Mouse (Mus musculus) large intestine, adult 2 months (tissue): ENCODE results near the gene Endou. TPM values are rescaled to one million over a fixed set of nuclear protein-coding genes. Genes with fewer than 3 reads are reported as not detected.

Source experiments
- DNase-seq: peaks from one replicate; pipeline ENCODE4 v3.0.0-alpha.2; 2012; ENCODE audit warnings: low read depth, low spot score
- WGBS: fragments of 180-500 bp; shearing (Covaris S2); methylation state at CpG from one replicate; pipeline ENCODE4 v1.1.7; 2018; 5-methylcytosine and 5-hydroxymethylcytosine counted together
- polyA plus RNA-seq: library from polyadenylated mRNA; depleted of rRNA; stranded (reverse); fragments of >200 nt; gene quantifications from 2 replicates; pipeline ENCODE4 v1.2.3, GENCODE M21; 2012

The Endou gene
- polyA plus RNA-seq, 1 experiment: 0.66 TPM

GRCm38 (mm10) chr15:97760006-97760405 is 28.9 kb upstream of the Endou start:
- whole genome bisulfite sequencing: 75% methylated on average over 9 of the region's 9 CpGs
- DNase-seq: no peak

- no peak for DNase-seq
- 66% methylated on average over 8 of the region's 8 CpGs for WGBS
These were observed 24.2 kb upstream of the Endou start for GRCm38 (mm10) chr15:97755361-97755760.

DNA sequence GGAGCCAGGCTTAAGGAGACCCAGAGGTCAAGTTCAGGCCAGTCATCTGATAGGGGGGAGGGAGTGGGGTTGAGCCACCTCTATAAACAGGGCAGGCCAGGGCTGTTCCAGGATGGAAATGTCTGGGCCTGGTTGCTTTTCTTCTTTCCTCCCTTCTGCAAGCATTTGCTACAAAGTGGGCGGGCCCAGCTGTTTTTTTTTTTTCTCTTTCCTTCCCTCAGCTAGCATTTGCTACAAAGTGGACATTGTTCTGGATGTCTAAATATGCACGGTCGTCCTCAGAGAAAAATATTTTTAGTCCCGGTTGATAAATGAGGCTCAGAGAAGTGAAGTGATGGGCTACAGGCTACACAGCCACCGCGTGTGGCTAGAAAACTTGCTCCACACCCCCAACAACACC is 23.3 kb upstream of the Endou start:
- WGBS: 39% methylated on average over 6 of the region's 6 CpGs
- DNase-seq: no peak

DNA sequence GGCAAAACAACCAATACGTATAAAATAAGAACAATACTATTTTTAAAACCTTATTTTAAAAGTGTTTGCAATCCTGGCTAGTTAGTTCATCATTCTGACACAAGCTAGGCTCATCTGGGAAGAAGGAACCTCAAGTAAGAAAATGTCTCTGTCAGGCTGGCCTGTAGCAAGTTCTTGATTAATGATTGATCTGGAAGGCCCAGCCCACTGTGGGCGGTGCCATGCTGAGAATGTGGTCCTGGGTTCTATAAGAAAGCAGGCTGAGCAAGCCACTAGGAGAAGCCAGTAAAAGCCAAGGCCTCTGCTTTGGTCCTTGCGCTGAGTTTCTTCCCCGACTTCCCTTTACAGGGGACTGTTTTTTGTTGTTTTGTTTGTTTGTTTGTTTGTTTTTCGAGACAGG is 21.4 kb upstream of the Endou start:
- DNase-seq: no peak

DNA sequence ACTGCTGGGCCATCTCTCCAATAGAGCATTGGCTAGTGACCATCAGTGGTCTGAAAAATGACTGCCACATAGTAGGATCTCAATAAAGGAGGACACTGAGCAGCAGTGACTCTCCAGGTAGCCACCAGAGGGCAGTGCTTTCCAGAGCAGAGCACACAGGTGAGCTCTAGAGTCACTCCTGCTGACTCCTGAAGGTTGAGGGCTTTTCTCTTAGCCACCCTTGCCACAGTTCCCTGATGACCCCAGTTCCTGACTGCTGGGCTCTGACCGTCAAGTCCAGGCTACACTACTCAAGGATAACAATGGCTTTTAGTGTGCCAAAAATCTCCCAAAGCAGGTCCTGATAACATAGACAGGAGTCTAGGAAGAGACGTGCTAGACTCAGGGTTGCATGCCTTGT is 20.5 kb upstream of the Endou start:
- DNase-seq: no peak
- WGBS: 79% methylated on average over 2 of the region's 2 CpGs

More for the DNA sequence above, 21.4 kb upstream of the Endou start:
- WGBS: 83% methylated on average over 5 of the region's 5 CpGs

DNA sequence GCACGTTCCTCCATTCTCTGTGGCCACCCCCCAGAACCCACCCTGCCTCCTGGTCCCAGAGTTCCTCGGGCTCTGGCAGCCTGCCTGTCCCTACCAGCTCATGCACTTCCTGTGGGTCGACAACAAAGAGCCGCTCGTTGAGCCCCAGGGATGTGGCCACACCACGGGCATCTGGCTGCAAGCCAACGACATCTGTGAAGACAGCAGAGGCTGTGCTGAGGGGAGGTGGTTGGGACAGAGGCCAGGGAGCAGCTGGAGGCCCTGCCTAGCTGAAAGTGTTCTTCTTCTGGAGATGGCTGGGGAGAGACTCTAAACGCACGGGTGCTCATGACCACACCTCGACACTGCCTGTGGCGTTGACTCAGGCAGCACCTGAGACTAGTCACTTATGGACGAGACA is 19.6 kb upstream of the Endou start:
- 8% methylated on average over 12 of the region's 12 CpGs for WGBS
- DNase-seq: peak; percentile 29

DNA sequence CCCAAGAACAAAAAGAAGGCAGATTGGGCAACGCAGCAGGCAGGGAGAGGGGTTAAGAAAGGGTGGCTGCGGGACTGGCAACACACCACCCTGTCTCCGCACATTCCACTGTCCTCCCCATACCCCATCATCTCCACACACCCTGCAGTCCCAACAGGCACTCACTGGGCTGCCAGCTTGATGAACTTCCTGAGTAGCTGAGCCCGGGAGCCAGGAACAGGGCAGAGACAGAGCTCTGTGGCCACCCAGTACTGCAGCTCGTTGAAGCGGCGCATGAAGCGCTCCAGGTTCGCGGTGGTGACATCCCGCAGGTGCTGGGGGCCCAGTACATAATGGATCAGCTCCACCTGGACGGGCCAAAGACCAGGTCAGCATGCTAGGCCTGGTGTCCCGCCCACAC is 18.7 kb upstream of the Endou start:
- no peak for DNase-seq

DNA sequence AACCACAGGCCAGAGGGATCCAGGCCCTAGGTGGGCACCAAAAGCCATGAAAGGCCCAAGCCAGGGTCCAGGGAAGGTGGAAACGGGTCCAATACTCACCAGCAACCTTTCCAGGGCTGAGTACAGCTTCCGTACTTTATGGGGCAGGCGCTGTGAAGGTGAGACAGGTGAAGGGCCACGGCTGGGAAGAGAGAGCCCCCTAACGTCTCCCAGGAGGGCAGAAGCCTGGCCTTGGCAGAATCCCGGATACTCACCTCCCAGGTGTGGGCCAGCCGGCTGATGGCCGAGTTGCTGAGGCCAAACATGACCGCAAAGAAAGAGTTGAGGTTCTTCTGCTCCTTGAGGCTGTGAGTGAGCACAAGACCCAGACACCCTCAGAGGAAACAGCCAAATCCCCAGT is 18.3 kb upstream of the Endou start:
- WGBS: 90% methylated on average over 9 of the region's 9 CpGs

More for the DNA sequence above, 18.7 kb upstream of the Endou start:
- 68% methylated on average over 13 of the region's 13 CpGs for WGBS

DNA sequence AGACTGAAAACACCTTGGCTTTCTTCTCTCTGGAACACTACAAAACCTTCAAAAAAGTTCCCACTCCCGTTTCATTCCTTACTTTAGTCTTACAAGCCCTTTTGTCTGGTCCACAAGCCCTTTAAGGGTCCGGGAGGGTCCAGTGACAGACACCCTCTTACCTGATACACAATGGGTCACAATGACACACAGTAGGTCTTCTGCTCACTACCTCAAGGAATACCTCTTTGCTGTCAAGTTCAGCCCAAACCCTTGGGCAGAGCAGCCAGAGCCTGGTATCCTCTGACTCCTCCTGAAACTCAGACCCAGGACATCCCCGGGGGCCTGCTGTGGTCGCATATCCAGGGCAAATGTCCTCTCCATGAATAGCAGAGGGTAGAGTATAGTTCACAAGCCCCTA is 17.8 kb upstream of the Endou start:
- WGBS: 93% methylated on average over 4 of the region's 4 CpGs
- DNase-seq: no peak

More for the DNA sequence above, 18.3 kb upstream of the Endou start:
- DNase-seq: no peak

DNA sequence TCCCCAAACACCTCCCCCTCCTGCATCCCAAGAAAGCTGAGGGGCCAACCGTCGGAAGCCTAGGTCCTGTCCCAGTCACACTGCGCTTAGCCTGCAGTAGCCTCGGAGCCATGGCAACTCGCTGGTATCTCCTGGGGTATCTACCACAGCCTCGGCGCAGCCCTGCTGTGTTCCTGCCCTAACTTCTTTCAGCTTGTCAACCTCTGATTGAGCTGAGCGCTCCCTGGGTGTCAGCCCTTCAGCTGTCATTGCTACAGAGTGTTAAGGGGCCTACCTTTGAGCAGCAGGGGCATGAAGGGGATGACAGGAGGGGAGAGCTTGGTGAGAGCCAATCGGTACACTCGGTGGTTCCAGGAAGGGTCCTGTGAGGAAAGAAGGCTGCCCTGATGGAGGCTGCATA is 17.2 kb upstream of the Endou start:
- DNase-seq: no peak
- 86% methylated on average over 10 of the region's 10 CpGs for WGBS

GRCm38 (mm10) chr15:97747486-97747885 is 16.3 kb upstream of the Endou start:
- DNase-seq: no peak
- 87% methylated on average over 4 of the region's 4 CpGs for WGBS

- no peak for DNase-seq
- 94% methylated on average over 24 of the region's 24 CpGs for WGBS
These were observed 15.6 kb upstream of the Endou start for GRCm38 (mm10) chr15:97746748-97747147.

GRCm38 (mm10) chr15:97746278-97746677 is 15.1 kb upstream of the Endou start:
- DNase-seq: no peak
- WGBS: 50% methylated on average over 10 of the region's 10 CpGs

DNA sequence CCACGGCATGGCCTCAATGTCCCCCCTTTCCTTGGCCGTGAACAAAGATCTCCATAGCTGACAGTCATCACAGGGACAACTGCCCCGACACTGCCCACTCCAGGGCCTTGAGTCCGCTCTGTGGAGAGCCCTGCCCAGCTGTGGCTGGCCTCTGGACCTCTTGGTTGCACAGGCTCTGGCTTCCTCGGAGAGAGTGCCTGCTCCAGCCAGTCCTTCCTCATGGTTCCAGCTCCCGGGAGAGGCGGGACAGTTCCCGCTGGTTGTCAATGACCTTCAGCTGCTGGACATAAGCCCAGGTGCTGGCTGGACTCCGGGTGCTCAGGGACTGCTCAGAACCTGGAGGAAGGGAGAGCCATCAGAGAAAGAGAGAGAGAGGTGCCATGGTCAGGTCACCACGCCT is 14.2 kb upstream of the Endou start:
- no peak for DNase-seq
- WGBS: 35% methylated on average over 10 of the region's 10 CpGs

- DNase-seq: no peak
- 68% methylated on average over 10 of the region's 10 CpGs for WGBS
These were observed 13.8 kb upstream of the Endou start for GRCm38 (mm10) chr15:97744930-97745329.

- WGBS: 68% methylated on average over 10 of the region's 12 CpGs
- DNase-seq: no peak
These were observed 12.9 kb upstream of the Endou start for GRCm38 (mm10) chr15:97743961-97744525.

DNA sequence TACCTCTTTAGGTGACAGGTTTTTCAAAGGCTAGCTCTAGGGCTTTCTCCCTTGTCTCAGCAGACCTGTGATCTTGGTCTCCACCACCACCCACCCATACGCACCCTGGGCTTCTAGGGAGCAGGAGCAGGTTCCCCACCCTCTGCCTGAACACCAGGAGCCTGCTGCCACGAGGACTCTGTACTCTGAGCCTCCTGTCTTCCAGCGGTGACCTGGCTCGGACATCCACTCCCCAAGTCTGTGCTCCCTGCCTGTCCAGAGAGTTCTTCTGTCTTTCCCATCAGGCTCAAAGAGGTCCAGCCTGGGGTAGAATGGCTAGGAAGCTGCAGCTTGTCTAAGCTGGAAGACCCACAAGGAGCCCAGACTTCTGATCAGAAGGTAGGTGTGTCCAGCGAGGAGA is 12.1 kb upstream of the Endou start:
- 65% methylated on average over 5 of the region's 5 CpGs for WGBS
- DNase-seq: no peak

GRCm38 (mm10) chr15:97742600-97742999 is 11.5 kb upstream of the Endou start:
- no peak for DNase-seq
- 71% methylated on average over 4 of the region's 4 CpGs for WGBS

DNA sequence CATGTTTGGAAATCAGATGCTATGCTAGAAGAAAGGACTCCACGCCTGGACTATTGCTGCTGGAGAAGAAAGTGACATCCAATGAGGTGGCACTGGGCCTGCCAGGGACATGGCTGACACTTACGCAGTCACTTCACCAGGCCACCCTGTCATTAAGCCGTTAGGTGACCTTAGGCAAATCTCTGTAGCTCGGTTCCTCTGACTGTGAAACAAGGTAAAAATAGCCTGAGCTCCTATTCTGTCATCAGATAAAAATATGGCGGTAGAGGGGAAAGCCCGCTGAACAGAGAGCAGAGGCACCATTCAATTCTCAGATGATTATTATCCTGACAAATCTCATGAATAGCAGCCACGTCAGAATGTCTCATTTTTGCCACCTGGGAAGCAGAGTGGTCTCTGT is 10.9 kb upstream of the Endou start:
- WGBS: 60% methylated on average over 7 of the region's 7 CpGs
- no peak for DNase-seq

DNA sequence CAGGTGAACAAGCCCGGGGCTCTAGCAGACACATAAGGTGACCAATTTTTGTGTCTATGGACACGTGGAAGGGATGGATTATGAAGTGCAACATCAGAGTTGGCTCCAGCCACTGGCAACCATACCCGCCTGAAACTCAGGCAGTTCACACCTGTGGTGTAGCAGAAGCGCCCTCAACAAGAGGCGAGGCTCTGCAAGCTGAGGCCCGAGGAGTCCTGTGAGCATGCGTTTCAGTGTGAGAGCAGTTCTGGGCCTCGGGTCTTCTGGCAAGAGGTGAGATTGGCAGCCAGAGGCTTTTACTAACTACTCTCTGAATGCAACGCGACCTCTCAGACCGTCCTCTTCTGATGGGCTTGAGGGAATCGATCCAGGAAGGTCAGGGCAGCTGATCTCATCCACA is 10.5 kb upstream of the Endou start:
- WGBS: 74% methylated on average over 12 of the region's 12 CpGs
- no peak for DNase-seq

- WGBS: 68% methylated on average over 9 of the region's 9 CpGs
- no peak for DNase-seq
These were observed 9.2 kb upstream of the Endou start for GRCm38 (mm10) chr15:97740283-97740732.

- WGBS: 55% methylated on average over 7 of the region's 7 CpGs
These were observed 7.8 kb upstream of the Endou start for GRCm38 (mm10) chr15:97738923-97739322.

More at GRCm38 (mm10) chr15:97738923-97739322, 7.8 kb upstream of the Endou start:
- no peak for DNase-seq
